Mouse (Mus musculus) ovary, postnatal 36 days (tissue): ENCODE measurements at regions not wholly inside any gene's neighbourhood (a gene's known extent, or its start where the extent isn't known, plus 50 kb on each side); places are given as distances from the start of the nearest gene placed in this dataset.

ENCODE experiments used
- DNase-seq: peaks from one replicate; pipeline ENCODE4 v3.0.0; 2022; ENCODE audit warnings: low spot score, mixed read lengths

DNA sequence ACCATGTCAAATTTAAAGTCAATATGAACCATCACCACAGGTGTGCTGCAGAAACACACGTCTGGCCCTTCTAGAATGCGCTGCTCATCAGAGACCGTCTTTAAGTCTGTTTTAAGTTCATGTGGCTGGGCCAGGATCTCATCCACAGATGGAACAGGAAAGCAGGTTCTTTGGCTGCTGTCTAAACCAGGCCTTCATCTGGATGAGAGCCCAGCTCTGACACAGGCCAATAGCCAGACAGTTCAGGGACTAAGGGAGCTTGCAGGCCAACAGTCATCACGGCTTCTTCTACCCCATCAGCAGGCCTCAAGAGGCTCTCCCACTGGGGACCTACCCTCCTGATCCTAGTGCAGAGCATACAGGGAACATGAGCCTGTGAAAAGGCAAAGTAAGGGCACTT, 185.4 kb upstream of the Eci2 start:
- no peak for DNase-seq

DNA sequence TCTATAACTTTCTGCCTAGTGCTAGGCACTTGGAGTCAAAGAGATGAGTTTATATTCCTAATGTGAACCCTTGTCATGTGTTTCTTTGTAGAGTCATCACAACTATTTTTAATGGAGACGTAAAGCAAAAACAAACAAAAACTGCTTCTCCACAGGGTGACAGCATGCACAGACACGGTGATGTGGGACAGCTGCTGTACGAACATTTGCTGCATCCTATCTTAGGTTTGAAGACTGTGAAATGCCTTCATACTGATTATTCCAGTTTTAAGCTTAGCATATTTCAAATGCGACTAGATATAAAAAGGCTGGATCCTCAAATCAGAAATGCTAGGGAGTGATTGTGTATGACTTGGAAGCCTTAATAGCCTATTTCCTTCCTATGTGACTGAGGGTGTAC, 187.3 kb upstream of the Eci2 start:
- no peak for DNase-seq

DNA sequence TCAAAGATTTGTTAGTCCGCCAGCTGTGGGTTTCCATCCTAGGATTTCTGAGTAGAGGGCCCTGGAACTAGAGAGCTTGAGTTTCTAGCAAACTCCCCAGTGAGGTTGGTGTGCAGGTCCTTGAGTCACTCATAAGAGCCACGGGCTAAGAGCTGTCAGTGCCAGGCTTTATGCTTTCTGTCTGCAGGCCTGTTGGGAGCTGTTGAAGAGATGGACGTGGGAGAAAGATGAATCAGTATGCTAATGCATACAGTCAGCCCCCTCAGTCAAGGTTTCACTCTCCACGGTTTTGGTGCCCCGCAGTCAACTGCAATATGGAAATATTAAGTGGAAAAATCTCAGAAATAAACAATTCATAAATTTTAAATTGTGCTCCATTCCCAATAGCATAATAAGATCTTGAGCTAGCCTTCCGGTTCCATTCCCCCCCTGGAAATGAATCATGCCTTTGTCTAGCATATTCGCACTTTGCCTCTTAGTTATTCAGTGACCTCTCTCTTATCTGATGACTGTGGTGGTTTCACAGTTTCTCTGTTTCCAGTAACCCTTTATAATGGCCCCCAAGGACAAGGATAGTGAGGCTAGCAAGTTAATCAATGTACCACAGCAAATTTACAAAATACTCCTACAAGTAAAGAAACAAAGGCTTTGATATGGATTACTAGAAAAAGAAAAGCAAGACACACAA, 199.4 kb upstream of the Eci2 start:
- no peak for DNase-seq

DNA sequence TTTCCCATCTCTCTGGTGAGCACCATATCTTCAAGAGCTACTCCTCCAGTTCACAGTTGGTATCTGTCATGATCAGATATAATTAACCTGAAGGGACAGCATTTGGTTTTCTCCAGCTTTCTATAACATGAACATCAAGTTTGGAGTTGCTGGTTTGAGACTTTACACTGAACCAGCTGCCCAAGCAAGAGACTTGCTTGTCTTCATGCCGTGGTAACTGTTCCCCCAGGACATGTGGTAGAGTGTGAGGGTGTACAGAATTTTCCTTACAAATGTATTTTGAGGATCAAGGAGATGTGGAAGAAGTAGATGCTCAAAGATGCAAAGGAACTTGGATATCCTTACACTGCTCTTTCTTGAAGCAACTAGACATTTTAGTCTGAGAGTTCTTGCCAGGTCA, 200.0 kb upstream of the Eci2 start:
- no peak for DNase-seq

DNA sequence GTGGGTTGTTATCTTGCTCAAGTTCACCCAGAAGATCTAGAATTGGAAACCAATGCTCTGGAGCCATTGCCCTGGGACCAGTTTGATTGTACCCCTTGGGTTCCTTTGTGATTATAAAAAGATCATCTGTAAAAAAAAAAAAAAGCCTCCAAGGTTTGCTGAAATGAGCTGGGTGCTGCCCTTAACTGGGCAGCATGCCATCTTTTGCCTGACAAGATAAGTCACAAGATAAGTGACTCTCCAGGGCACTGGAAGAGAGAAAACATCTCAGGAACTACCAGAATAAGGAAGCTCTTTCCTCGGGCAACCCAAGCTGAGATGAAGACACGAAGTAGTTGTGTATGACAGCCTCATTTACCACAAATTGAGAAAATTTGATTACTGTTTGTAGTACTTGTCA, 202.7 kb upstream of the Eci2 start:
- no peak for DNase-seq

DNA sequence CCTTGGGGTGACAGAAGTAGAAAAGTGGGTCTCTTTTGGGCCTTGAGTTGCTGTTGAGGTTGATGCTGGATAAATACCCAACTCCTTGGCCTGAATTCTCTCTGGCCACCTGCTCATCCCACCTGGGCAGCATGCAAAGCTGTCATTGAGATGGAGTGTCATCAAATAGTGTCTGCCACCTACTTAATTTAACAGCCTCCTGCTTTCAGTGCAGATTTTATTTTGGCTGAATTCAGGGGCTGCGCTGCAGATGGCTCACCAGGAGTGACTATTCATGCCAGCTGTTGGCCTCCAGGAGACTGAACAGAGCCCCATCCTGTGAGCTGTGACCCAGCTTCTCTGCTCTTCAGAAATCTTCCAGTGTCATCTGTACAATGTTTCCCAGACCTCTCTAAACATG, 206.7 kb upstream of the Eci2 start:
- no peak for DNase-seq

DNA sequence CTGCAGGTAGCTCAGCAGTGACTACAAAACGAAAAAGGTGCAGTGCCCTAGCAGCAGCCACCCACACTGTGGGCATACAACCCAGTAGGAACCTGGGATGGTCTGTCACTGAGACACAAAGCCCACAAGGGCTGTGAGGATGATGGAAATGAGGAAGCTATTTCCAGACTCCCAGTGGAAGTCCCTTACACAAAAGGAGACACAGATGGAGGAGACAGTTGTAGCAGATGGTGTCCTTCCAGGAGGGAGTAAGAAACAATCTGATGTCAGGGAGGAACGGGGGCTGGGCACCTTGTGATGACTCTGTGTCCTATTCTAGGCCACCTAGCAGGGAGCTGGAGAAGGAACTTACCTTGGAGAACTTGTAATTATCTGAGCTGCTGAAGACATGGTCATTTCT, 214.5 kb upstream of the Eci2 start:
- no peak for DNase-seq

DNA sequence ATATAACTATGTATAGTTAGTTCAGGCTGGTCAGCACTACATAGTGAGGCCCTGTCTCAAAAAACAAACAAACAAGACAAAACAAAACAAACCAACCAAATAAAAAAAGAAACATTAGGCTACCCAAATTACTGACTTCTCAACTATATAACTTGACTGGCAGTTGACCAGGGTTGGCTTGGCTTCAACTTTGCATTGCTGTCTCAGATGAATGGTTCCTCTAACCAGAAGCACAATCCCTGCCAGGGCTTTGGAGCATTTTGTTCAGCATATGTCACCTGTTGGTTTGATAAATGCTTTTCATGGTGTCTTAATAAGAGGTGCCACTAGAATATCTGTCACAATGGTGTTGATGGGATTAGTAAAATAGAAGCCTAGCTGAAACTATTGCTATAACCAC, 217.1 kb upstream of the Eci2 start:
- DNase-seq = no peak

DNA sequence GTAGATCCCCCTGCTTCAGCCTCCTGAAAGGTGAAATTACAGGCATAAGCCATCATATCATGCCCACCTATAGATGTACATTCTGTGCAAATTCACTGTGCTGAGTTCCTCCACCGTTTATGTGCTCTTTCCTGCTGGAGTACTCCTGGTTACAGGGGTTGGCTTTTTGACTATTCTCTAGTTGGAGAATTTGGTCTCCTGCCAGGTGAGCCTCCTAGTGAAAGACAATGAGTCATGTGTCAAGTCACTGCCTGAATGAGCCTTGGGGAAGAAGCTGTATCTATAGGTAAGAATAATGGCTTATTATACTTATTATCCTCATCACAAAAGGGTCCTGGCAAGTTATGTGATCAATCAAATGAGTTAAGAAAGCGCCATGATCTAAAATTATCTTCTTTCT, 230.5 kb upstream of the Eci2 start:
- no peak for DNase-seq

DNA sequence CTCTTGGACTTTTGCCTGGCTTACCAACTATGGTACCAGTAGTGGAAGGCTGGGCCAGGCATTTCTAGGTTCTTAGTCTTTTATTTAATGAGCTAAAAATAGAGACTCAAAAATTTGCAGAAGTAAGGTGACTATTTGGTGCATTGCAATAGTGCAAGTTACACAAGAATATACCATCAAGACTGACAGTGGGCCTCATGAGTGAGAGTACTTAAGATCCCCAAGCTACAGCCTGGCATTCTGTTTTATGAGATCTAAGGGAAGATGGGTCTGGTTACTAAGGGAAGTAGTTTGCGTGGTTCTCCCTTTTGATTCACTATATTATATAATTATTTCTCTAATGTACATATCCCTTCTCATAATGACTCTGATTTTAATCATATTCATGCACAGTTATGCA, 231.8 kb upstream of the Eci2 start:
- no peak for DNase-seq

DNA sequence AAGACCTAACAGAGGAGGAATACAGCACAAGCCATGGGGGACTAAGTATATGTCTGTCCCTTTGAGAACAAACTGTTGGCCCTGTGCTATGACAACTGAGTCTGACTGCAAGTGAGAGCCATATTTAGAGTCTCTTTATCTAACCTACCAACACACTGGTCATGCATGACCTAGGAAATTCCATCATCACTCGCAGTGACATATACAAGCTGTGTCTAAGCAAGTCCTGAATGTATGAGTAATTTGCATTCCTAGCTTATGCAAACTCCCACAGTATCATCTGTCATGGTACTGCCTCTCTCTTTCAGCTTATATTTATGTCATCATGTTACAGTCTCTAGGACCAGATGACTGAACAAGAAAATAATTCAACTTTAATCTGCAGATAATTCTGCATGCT, 257.1 kb upstream of the Eci2 start:
- DNase-seq = no peak

DNA sequence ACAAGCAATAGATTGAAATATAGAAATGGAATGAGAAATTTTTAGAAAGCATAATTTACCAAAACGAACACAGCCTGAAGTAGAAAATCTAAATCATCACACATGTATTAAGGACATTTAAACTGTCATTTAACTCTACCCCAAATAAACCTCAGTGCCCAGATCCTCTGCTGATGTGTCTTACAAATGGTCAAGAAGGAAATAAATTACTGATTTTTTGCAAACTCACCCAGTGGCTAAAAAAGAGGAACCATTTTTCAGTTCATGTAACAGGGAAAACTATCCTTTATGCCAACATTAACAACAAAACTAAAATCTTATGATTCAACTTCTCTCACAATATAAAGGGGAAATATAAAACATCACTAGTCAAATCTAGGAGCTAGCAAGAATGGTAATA, 275.2 kb upstream of the Eci2 start:
- no peak for DNase-seq

DNA sequence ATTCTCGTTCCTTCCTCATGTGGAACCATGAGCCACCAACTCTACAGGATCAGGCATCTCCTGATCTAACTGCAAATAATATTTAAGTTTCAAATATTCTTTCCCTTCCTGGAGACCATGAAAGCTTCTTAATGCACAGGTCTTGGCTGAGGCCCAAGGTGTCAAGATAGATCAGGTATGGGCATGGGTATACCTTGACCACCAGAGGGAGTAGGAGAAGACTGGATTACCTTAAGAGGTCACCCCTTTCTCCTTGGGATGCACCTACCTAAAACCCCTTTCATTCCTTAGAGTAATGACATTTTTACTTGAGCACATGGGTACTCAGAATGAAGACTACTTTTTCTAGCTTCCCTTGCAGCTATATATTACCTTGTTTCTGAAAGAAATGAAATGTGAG, 289.9 kb upstream of the Eci2 start:
- no peak for DNase-seq

DNA sequence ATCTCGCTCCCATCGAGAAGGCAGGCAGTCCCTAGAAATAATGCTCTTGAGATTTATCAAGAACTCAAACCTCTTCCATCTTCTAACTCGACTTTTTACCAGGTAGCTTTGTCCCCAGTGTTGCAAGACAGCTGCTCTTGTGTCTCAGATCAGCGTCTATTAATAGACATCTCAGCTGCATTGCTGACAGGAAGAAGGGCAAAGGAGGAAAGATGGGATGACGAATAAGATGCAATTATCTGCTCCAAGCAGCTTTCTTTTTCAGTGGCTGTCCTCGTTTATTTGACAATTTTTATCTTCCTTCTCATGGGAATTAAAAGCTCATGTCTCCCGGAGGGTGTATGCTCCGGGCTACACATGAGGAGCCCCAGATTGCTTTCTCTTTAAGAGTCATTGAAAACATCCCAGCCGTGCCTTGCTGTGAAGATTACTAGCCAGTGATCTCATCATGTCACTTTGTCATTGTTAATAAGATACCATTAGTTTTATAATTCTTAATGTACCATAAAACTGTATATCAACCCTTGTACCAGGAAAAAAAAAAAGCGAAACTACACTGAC, 299.9 kb upstream of the Eci2 start:
- no peak for DNase-seq

DNA sequence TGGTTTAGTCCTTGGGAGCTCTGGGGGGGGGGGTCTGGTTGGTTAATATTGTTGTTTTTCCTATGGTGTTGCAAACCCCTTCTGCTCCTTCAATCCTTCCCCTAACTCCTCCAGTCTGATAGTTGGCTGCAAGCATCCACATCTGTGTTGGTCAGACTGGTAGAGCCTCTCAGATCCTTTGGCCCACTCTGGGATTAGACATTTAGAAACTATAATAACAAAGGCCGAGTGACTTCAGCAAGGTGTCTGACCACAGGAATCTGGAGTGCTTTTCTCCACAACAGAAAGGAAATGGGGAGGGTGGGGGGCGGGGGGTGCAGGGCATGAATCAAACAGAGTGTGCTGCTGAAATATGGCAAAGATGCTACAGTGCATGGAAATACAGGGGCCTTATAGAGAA, 301.4 kb upstream of the Eci2 start:
- no peak for DNase-seq

DNA sequence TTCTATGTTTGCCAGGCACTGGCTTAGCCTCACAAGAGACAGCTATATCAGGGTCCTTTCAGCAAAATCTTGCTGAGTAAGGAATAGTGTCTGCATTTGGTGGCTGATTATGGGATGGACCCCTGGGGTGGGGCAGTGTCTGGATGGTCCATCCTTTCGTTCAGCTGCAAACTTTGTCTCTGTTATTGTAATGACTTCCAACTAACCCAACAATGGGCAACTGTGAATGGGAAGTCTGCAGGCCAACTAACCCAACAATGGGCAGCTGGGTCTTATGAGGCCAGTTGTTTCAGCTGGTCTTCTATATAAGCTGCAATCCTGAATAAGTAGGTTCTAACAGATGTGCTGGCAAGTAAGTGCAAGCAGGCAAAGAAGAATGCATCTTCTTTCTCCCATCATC, 304.0 kb upstream of the Eci2 start:
- no peak for DNase-seq

DNA sequence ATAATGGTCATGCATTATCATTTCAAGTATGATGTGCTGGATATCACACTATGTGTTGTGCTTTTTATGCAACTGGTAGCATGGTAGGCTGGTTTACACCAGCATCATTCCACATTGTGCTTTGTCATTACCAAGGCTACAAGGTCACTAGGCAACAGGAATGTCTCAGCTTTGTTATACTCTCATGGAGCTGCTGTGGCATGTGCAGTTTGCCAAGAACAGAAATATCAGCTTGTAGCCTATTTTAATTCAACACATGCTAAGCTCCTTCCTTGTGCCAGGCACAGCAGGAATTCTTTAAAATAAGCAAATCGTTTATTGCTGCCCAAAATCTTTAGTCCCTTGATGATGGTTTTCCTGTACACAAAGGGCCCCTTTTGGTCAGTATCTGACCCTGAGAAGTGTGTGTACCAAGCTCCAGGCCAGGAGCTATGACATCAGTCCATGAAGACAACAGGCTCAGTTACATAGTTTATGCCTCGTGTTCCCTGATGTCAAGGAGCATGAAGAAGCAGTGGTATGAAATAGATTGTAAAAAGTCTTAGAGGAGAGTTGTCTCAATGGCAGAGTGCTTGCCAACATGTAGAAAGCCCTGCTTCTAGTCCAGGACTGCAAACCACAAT, 314.0 kb upstream of the Cdyl start:
- DNase-seq = no peak

DNA sequence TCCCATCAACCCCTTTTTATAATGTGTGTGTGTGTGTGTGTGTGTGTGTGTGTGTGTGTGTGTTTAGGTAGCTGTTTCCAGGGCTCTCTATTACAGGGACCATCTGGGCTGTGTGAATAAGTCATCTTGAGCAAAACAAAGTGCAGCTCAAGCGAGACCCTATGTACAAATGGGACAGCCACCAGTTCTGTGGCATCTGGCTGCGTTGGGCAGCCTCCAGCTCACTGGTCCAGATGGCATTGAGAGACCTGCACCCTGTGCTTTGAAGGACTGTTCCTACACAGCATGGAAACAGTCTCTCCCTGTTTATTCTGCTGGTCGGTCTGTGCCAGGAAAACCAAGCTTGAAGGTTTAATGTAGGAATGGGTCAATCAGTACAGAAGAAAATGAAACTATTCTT, 311.4 kb upstream of the Cdyl start:
- no peak for DNase-seq

DNA sequence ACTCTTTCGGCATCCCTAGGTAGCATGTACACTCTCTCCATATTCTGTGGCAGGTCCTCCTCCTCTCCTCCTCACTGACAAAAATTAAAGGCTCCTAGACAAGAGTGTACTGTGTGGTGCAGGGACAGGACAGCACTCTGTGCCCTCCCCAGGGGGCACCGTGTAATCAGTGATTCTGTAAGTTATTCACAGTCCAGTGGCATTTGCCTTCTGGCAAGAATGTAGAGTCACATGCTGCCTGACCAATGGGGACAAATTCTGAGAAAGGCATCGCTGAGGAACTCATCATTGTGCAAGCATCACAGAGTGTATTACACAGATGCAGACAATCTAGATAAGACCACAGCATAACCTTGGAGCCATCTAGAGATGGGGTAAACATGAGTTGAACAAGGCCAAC, 300.3 kb upstream of the Cdyl start:
- DNase-seq = no peak

DNA sequence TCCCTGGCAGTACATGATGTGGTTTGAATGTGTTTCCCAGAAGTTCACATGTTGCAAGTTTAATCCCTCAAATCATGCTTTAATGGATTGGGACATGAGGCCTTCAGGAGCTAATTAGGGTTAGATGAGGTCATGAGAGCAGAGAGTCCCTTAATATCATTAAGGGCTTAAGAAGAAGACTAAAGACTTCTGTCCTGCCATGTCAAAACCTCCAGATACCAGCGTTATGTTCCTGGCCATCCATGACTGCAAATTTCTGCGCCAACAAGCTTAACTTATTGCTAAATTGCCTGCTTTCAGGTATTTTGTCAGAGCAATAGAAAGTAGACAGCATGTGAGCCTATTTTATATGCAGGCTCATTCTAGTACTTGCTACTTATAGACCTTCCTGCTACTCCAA, 282.1 kb upstream of the Cdyl start:
- no peak for DNase-seq

DNA sequence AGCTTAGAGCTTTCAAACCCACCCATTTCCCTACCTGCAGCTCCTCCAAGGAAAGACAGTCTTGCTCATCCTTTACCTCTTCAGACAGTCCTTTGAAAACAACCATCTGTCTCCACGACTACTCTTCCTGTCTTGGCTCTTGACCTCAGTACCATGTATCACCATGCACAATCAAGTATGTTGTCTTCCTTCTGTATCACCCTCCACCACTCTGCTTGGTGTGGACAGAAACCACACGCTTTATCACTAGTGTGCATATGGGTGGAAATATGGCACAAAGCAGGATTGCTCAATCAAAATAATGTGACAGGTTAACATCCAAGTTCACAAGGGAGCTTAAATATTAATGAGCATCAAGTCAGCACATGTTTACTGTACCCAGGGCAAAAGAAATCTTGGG, 280.1 kb upstream of the Cdyl start:
- DNase-seq = no peak

DNA sequence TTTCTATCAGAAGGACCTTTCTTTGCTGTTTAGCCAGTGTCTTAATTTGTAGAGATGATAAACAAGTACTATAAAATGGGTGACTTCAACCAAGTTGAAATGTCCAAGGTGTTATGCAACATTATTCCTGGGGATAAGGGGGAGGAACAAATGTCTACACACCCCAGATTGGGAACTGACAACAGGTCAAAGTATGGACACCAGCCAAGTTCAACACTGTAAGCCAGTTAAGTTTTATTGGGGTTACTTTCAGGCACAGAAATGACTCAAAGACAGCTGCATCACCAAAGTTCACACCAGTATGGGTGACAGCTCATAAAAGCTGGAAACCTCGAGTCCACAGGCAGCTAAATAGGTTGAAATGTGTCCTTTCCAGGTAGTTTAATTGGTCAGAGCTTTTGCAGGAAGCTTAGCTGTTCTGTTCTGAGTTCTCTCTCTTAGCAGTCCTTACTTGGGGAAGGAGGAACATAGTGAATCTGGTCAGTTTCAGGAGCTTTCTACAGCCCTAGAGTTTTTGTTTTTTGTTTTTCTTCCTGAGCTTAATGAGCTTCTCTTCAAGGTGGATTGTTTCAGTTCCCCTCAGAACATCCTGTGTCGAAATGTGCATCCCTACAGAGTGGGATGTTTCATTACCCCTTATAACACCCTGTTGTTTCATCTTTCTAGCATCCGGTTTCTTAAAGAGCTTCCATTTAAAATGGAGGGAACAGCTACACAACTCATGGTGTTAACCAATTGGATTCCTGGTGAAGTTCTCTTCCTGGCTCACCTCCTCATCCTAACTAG, 279.2 kb upstream of the Cdyl start:
- no peak for DNase-seq

DNA sequence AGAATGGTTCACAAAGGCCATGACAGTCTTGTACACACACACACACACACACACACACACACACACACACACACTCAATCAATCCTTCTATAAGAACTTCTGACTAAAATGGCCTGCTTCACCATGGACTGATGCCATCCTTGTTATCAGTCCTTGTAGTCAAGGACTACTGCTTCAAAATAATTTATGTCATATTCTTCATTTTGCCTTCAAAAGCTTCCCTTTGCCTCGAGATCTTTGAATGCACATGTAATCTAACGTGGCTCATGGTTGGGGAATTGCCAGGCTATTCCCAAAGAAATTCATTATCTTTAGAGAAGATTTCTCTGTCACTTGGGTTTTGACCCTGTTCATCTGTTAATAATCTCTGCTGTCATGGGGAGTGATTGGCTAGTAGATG, 278.0 kb upstream of the Cdyl start:
- DNase-seq = no peak
